Mouse (Mus musculus) kidney, embryonic 16.5 days (tissue): ENCODE data around the gene Thoc6. TPM values are rescaled to one million over a fixed set of nuclear protein-coding genes. Genes with fewer than 3 reads are reported as not detected.

Experiments used
- ATAC-seq: fragments of 200-750 bp; cut with Nextera tagmentation; 2 replicates; pipeline ENCODE4 v1.8.0; 2017; ENCODE audit warnings: moderate TSS enrichment; ENCODE audit not compliant: low FRiP score, low TSS enrichment
- H3K27ac ChIP-seq: fragments of 300-500 bp; sonication (generic); 2 replicates; pipeline ENCODE4 v1.5.1; 2014; ENCODE audit warnings: low read length
- H3K27me3 ChIP-seq: fragments of 300-500 bp; sonication (generic); 2 replicates; pipeline ENCODE4 v1.6.1; 2014; ENCODE audit warnings: low read length, control low read depth, mixed read lengths; ENCODE audit not compliant: insufficient read depth
- H3K36me3 ChIP-seq: fragments of 300-500 bp; sonication (generic); 2 replicates; pipeline ENCODE4 v1.6.1; 2014; ENCODE audit warnings: low read length, control low read depth, mixed read lengths; ENCODE audit not compliant: insufficient read depth
- H3K4me1 ChIP-seq: fragments of 300-500 bp; sonication (generic); 2 replicates; pipeline ENCODE4 v1.6.1; 2014; ENCODE audit warnings: low read length, control low read depth, mixed read lengths; ENCODE audit not compliant: insufficient read depth
- H3K4me2 ChIP-seq: fragments of 300-500 bp; sonication (generic); replicated peaks from 2 replicates; pipeline ENCODE4 v1.6.1; 2014; ENCODE audit warnings: low read depth, low read length
- H3K4me3 ChIP-seq: fragments of 300-500 bp; sonication (generic); 2 replicates; pipeline ENCODE4 v1.5.1; 2014; ENCODE audit warnings: mild to moderate bottlenecking, low read length
- H3K9ac ChIP-seq: fragments of 300-500 bp; sonication (generic); replicated peaks from 2 replicates; pipeline ENCODE4 v1.6.1; 2014; ENCODE audit warnings: low read length
- H3K9me3 ChIP-seq: fragments of 300-500 bp; sonication (generic); 2 replicates; pipeline ENCODE4 v1.6.1; 2016; ENCODE audit warnings: low read length, control low read depth
- WGBS: fragments of 180-500 bp; shearing (Covaris S2); extraction: QIAGEN DNeasy Blood & Tissue Kit; methylation state at CpG from one replicate; pipeline ENCODE4 v1.1.7; 2014; 5-methylcytosine and 5-hydroxymethylcytosine counted together
- polyA plus RNA-seq: library from polyadenylated mRNA; unstranded; fragments of >200 nt; fragmentation: Nextera tagmentation; extraction: Ambion mirVana; gene quantifications from 2 replicates; pipeline ENCODE4 v1.2.1, GENCODE M21; 2015

Thoc6 gene
- polyA plus RNA-seq, 1 experiment from 2014 or later, result 65.5 TPM

GRCm38 (mm10) chr17:23680336-23680735 lies 6.7 kb upstream of the Thoc6 start:
- Histone ChIP-seq H3K27me3 (peaks cover 43% of the 10 kb centered on the region), H3K36me3 (no peaks in the 10 kb centered on the region), H3K4me2 (peak overlapping the region; percentile 56), H3K4me1 (peaks cover 51% of the 10 kb centered on the region), H3K9ac (peak overlapping the region; percentile 74), H3K9me3 (no peaks in the 10 kb centered on the region), H3K4me3 (peak overlapping the region; percentile 52), H3K27ac (peak overlapping the region; percentile 54)
- WGBS, result 64% methylated on average over 9 of the region's 9 CpGs
- ATAC-seq, result no peak

GRCm38 (mm10) chr17:23679127-23679835 lies 5.6 kb upstream of the Thoc6 start, which contains the start of gene Cldn6:
TSS of gene Cldn6 (plus strand) at chr17:23679249.
- Histone ChIP-seq H3K4me2 (peak within 1 kb of the TSS; percentile 56), H3K4me1 (peaks cover 57% of the 10 kb centered on the region), H3K27me3 (peaks cover 39% of the 10 kb centered on the region), H3K9me3 (no peaks in the 10 kb centered on the region), H3K27ac (peak within 1 kb of the TSS; percentile 54), H3K36me3 (no peaks in the 10 kb centered on the region), H3K9ac (peak within 1 kb of the TSS; percentile 74), H3K4me3 (peak within 1 kb of the TSS; percentile 52)
- 3% methylated on average over 38 of the region's 38 CpGs for WGBS
- no peak for ATAC-seq

GRCm38 (mm10) chr17:23677236-23677679 lies 3.6 kb upstream of the Thoc6 start, which contains the start of gene Tnfrsf12a:
TSS of gene Tnfrsf12a (minus strand) at chr17:23677468.
- peak within 1 kb of the TSS; percentile 65 for H3K4me3 ChIP-seq
- H3K9ac ChIP-seq, result peak within 1 kb of the TSS; percentile 74
- WGBS, result under 1% methylated on average over 34 of the region's 34 CpGs
- H3K27ac ChIP-seq, result peak within 1 kb of the TSS; percentile 85
- H3K9me3 ChIP-seq, result no peaks in the 10 kb centered on the region
- H3K36me3 ChIP-seq, result no peaks in the 10 kb centered on the region
- peaks cover 27% of the 10 kb centered on the region for H3K27me3 ChIP-seq
- peaks cover 55% of the 10 kb centered on the region for H3K4me1 ChIP-seq
- peak within 1 kb of the TSS; percentile 91 for H3K4me2 ChIP-seq
- ATAC-seq, result peak; percentile 24

- no peak for ATAC-seq
- Histone ChIP-seq H3K9me3 (no peaks in the 10 kb centered on the region), H3K9ac (peak overlapping the region; percentile 74), H3K4me1 (peaks cover 48% of the 10 kb centered on the region), H3K4me2 (peak overlapping the region; percentile 91), H3K4me3 (peak overlapping the region; percentile 65), H3K27me3 (peaks cover 22% of the 10 kb centered on the region), H3K27ac (peak overlapping the region; percentile 85), H3K36me3 (no peaks in the 10 kb centered on the region)
- under 1% methylated on average over 31 of the region's 37 CpGs for WGBS
Measured at GRCm38 (mm10) chr17:23676473-23677031, 2.9 kb upstream of the Thoc6 start.

- Histone ChIP-seq H3K27me3 (peaks cover 22% of the 10 kb centered on the region), H3K27ac (peak overlapping the region; percentile 46; the same call in 1 of the 2 replicates), H3K4me1 (peaks cover 42% of the 10 kb centered on the region), H3K4me3 (peak overlapping the region; percentile 65), H3K4me2 (peak overlapping the region; percentile 91), H3K36me3 (no peaks in the 10 kb centered on the region), H3K9me3 (no peaks in the 10 kb centered on the region), H3K9ac (peak overlapping the region; percentile 74)
- no peak for ATAC-seq
- WGBS, result 11% methylated on average over 15 of the region's 15 CpGs
Measured at GRCm38 (mm10) chr17:23675564-23676281, 2.0 kb upstream of the Thoc6 start.

- peak overlapping the region; percentile 91 for H3K4me2 ChIP-seq
- peak overlapping the region; percentile 89 for H3K27ac ChIP-seq
- H3K27me3 ChIP-seq, result peaks cover 17% of the 10 kb centered on the region
- ATAC-seq, result no peak
- H3K4me1 ChIP-seq, result peaks cover 38% of the 10 kb centered on the region
- H3K9me3 ChIP-seq, result no peaks in the 10 kb centered on the region
- H3K9ac ChIP-seq, result peak overlapping the region; percentile 82; the same call in 1 of the 2 replicates
- no peak overlapping the region; the same call in none of the 2 replicates for H3K4me3 ChIP-seq
- H3K36me3 ChIP-seq, result no peaks in the 10 kb centered on the region; the same call in 1 of the 2 replicates
- WGBS, result 30% methylated on average over 5 of the region's 5 CpGs
Measured at GRCm38 (mm10) chr17:23675127-23675526, 1.4 kb upstream of the Thoc6 start.

GRCm38 (mm10) chr17:23674271-23674952 lies 730 bp upstream of the Thoc6 start:
- peak overlapping the region; percentile 82 for H3K9ac ChIP-seq
- peak overlapping the region; percentile 91 for H3K4me2 ChIP-seq
- H3K4me1 ChIP-seq, result peaks cover 38% of the 10 kb centered on the region
- no peak; the same call in 1 of the 2 replicates for ATAC-seq
- H3K36me3 ChIP-seq, result peaks cover 4% of the 10 kb centered on the region
- peak overlapping the region; percentile 89 for H3K27ac ChIP-seq
- H3K9me3 ChIP-seq, result no peaks in the 10 kb centered on the region
- peak overlapping the region; percentile 63 for H3K4me3 ChIP-seq
- H3K27me3 ChIP-seq, result peaks cover 11% of the 10 kb centered on the region
- 30% methylated on average over 9 of the region's 9 CpGs for WGBS

GRCm38 (mm10) chr17:23672761-23673160 lies 921 bp downstream of the Thoc6 start:
- WGBS, result 60% methylated on average over 3 of the region's 3 CpGs
- peak overlapping the region; percentile 91 for H3K4me2 ChIP-seq
- H3K9ac ChIP-seq, result 0 out of 2 replicates have a peak overlapping the region, but pooled peaks have one; percentile 2

GRCm38 (mm10) chr17:23671519-23671918 lies 2.2 kb downstream of the Thoc6 start:
- no peak overlapping the region for H3K4me2 ChIP-seq
- H3K27me3 ChIP-seq, result peaks cover 2% of the 10 kb centered on the region; the same call in 1 of the 2 replicates
- H3K36me3 ChIP-seq, result peaks cover 20% of the 10 kb centered on the region
- H3K9me3 ChIP-seq, result no peaks in the 10 kb centered on the region
- no peak overlapping the region for H3K9ac ChIP-seq
- no peak overlapping the region for H3K4me3 ChIP-seq
- H3K27ac ChIP-seq, result no peak overlapping the region
- no peak for ATAC-seq
- WGBS, result 89% methylated on average over 3 of the region's 3 CpGs
- peaks cover 33% of the 10 kb centered on the region for H3K4me1 ChIP-seq

More at GRCm38 (mm10) chr17:23672761-23673160, 921 bp downstream of the Thoc6 start:
- H3K9me3 ChIP-seq, result no peaks in the 10 kb centered on the region
- ATAC-seq, result no peak
- H3K4me3 ChIP-seq, result peak overlapping the region; percentile 63
- H3K27me3 ChIP-seq, result peaks cover 2% of the 10 kb centered on the region; the same call in 1 of the 2 replicates
- H3K4me1 ChIP-seq, result peaks cover 38% of the 10 kb centered on the region
- H3K36me3 ChIP-seq, result peaks cover 10% of the 10 kb centered on the region
- H3K27ac ChIP-seq, result no peak overlapping the region
